Mouse (Mus musculus) kidney, postnatal 0 days (tissue): ENCODE results near the gene Paqr5. TPM values are rescaled to one million over a fixed set of nuclear protein-coding genes. Genes with fewer than 3 reads are reported as not detected.

Experiments used
- ATAC-seq: fragments of 200-750 bp; cut with Nextera tagmentation; replicated peaks from 2 replicates; pipeline ENCODE4 v1.8.0; 2017; ENCODE audit warnings: low read depth, moderate number of reproducible peaks, moderate TSS enrichment, moderate library complexity; ENCODE audit not compliant: low FRiP score
- DNase-seq: peaks from one replicate; pipeline ENCODE4 v3.0.0-alpha.2; 2016; ENCODE audit warnings: low spot score
- H3K27ac ChIP-seq: fragments of 300-500 bp; sonication (generic); 2 replicates; pipeline ENCODE4 v1.5.1; 2014; ENCODE audit warnings: mild to moderate bottlenecking
- H3K27me3 ChIP-seq: fragments of 300-500 bp; sonication (generic); 2 replicates; pipeline ENCODE4 v1.6.1; 2014; ENCODE audit warnings: low read length, mixed read lengths; ENCODE audit not compliant: insufficient read depth
- H3K36me3 ChIP-seq: fragments of 300-500 bp; sonication (generic); 2 replicates; pipeline ENCODE4 v1.6.1; 2014; ENCODE audit warnings: low read length, mixed read lengths; ENCODE audit not compliant: insufficient read depth
- H3K4me1 ChIP-seq: fragments of 300-500 bp; sonication (generic); replicated peaks from 2 replicates; pipeline ENCODE4 v1.6.1; 2014; ENCODE audit warnings: antibody characterized with exemption, low read length, mixed read lengths; ENCODE audit not compliant: insufficient read depth
- H3K4me2 ChIP-seq: fragments of 300-500 bp; sonication (generic); 2 replicates; pipeline ENCODE4 v1.6.1; 2014; ENCODE audit warnings: mild to moderate bottlenecking, low read length, moderate library complexity, mixed read lengths
- H3K4me3 ChIP-seq: fragments of 300-500 bp; sonication (generic); replicated peaks from 2 replicates; pipeline ENCODE4 v1.5.1; 2014; ENCODE audit warnings: low read depth, low read length
- H3K9ac ChIP-seq: fragments of 300-500 bp; sonication (generic); 2 replicates; pipeline ENCODE4 v1.6.1; 2014; ENCODE audit warnings: low read depth, low read length
- H3K9me3 ChIP-seq: fragments of 300-500 bp; sonication (generic); replicated peaks from 2 replicates; pipeline ENCODE4 v1.6.1; 2016; ENCODE audit warnings: low read length, inconsistent platforms, mixed read lengths
- CTCF ChIP-seq: IDR thresholded peaks from 2 replicates; pipeline ENCODE4 v1.5.1; 2016; ENCODE audit warnings: antibody characterized with exemption, low read depth, mild to moderate bottlenecking, moderate library complexity
- WGBS: fragments of 180-500 bp; shearing (Covaris S2); extraction: QIAGEN DNeasy Blood & Tissue Kit; methylation state at CpG from one replicate; pipeline ENCODE4 v1.1.7; 2014; 5-methylcytosine and 5-hydroxymethylcytosine counted together
- polyA plus RNA-seq: library from polyadenylated mRNA; unstranded; fragments of >200 nt; fragmentation: Nextera tagmentation; extraction: Ambion mirVana; gene quantifications from 2 replicates; pipeline ENCODE4 v1.2.1, GENCODE M21; 2015

The Paqr5 gene
- 107 and 109 TPM in 2 replicates for polyA plus RNA-seq

GRCm38 (mm10) chr9:62026600-62026999 lies at the start of gene Paqr5:
TSS of gene Paqr5 (minus strand) at chr9:62026856.
- Histone ChIP-seq H3K9ac (peak within 1 kb of the TSS; percentile 56), H3K27me3 (no peaks in the 10 kb centered on the region), H3K4me2 (peak within 1 kb of the TSS; percentile 80), H3K4me3 (peak within 1 kb of the TSS; percentile 47), H3K36me3 (no peaks in the 10 kb centered on the region), H3K4me1 (peaks cover 18% of the 10 kb centered on the region), H3K9me3 (no peaks in the 10 kb centered on the region), H3K27ac (peak within 1 kb of the TSS; percentile 83)
- ATAC-seq, result peak; percentile 86
- peak; percentile 67 for DNase-seq
- TF ChIP-seq CTCF, result no peak
- under 1% methylated on average over 32 of the region's 32 CpGs for WGBS

GRCm38 (mm10) chr9:62062234-62062633 lies 35.6 kb upstream of the Paqr5 start:
- TF ChIP-seq CTCF, result no peak
- DNase-seq (no peak), ATAC-seq (no peak)
- H3K36me3 ChIP-seq, result no peaks in the 10 kb centered on the region
- no peaks in the 10 kb centered on the region for H3K4me1 ChIP-seq
- no peak overlapping the region for H3K9ac ChIP-seq
- H3K4me2 ChIP-seq, result no peak overlapping the region
- H3K27ac ChIP-seq, result no peak overlapping the region
- no peaks in the 10 kb centered on the region for H3K9me3 ChIP-seq
- H3K4me3 ChIP-seq, result no peak overlapping the region
- 94% methylated on average over 3 of the region's 3 CpGs for WGBS
- no peaks in the 10 kb centered on the region for H3K27me3 ChIP-seq

DNA sequence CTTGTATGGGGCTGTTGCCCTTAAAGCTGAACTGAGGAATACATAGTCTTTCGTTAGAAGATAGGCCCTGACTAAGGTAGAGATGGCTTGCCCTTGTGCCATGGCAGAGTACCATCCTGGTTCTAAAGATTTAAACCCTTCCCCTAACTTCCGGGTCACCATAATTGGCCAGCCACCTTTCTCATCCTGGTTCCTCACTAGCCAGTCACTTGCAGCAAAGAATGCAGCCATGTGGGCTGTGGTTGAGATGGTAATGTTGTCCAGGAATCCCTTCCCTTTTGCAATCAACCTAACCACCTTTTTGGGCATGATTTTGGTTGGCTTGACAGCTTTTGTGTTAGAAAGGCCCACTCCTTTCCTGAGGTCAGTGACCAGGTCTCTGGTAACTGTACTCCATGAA lies 33.8 kb upstream of the Paqr5 start:
- 86% methylated on average over 2 of the region's 2 CpGs for WGBS
- Histone ChIP-seq H3K4me3 (no peak overlapping the region), H3K27me3 (no peaks in the 10 kb centered on the region), H3K4me2 (no peak overlapping the region), H3K9ac (no peak overlapping the region), H3K36me3 (0 out of 2 replicates have a peak, but pooled peaks cover 4% of the 10 kb centered on the region), H3K27ac (no peak overlapping the region), H3K9me3 (no peaks in the 10 kb centered on the region), H3K4me1 (no peaks in the 10 kb centered on the region)
- ATAC-seq (no peak), DNase-seq (no peak)
- TF ChIP-seq CTCF, result no peak

DNA sequence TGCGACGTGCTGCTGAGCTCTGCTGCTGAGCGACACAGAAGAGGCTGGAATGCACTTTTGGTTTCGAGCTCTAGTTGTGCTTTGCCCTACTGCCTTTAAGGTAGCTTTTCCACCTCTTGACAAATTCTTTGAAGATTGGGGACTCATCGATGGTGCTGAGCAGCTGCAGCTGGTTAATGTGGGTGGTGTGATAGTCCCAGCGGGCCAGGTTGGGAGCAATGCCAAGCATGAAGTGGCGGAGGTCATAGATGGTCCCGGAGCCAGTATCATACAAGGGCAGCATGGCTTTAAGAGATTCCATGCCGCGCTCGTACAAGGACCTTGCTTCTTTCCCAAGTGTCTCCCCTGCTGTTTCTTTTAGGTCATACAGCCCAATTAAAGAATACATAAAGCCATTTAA lies 33.3 kb upstream of the Paqr5 start:
- 74% methylated on average over 11 of the region's 11 CpGs for WGBS
- Histone ChIP-seq H3K4me3 (no peak overlapping the region), H3K4me1 (no peaks in the 10 kb centered on the region), H3K27me3 (no peaks in the 10 kb centered on the region), H3K9me3 (no peaks in the 10 kb centered on the region), H3K36me3 (0 out of 2 replicates have a peak, but pooled peaks cover 4% of the 10 kb centered on the region), H3K9ac (no peak overlapping the region), H3K4me2 (no peak overlapping the region), H3K27ac (no peak overlapping the region)
- DNase-seq (no peak), ATAC-seq (no peak)
- no peak for TF ChIP-seq CTCF

- DNase-seq, result no peak
- no peaks in the 10 kb centered on the region for H3K4me1 ChIP-seq
- H3K9me3 ChIP-seq, result no peaks in the 10 kb centered on the region
- no peak for ATAC-seq
- no peak overlapping the region for H3K4me2 ChIP-seq
- no peaks in the 10 kb centered on the region for H3K27me3 ChIP-seq
- no peak overlapping the region for H3K9ac ChIP-seq
- no peak overlapping the region for H3K4me3 ChIP-seq
- H3K36me3 ChIP-seq, result 0 out of 2 replicates have a peak, but pooled peaks cover 4% of the 10 kb centered on the region
- TF ChIP-seq CTCF, result no peak
- H3K27ac ChIP-seq, result no peak overlapping the region
- WGBS, result 74% methylated on average over 7 of the region's 7 CpGs
Measured at GRCm38 (mm10) chr9:62057881-62058506, 31.3 kb upstream of the Paqr5 start.

DNA sequence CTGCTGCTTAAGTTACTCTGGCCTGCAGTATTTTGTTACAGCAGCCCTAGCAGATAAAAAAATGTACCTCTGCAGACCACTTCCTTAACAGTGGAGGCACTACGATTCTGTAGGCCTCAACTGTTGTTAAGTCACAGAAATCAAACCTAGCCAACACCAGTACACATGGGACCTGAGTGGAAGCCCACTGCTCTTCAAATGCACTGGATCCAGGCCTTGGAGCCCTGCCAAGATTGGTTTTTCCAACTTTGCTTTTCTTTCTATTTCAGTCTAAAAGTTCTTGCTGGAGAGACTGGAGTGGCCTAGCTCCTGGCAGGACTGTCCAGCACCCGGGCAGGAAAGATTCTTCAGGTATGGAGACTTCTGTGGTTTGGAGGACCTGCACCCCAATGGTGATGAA lies 29.6 kb upstream of the Paqr5 start:
- DNase-seq (no peak), ATAC-seq (no peak)
- Histone ChIP-seq H3K4me3 (no peak overlapping the region), H3K9me3 (no peaks in the 10 kb centered on the region), H3K4me1 (no peaks in the 10 kb centered on the region), H3K36me3 (0 out of 2 replicates have a peak, but pooled peaks cover 4% of the 10 kb centered on the region), H3K27me3 (no peaks in the 10 kb centered on the region), H3K27ac (no peak overlapping the region), H3K9ac (no peak overlapping the region), H3K4me2 (no peak overlapping the region)
- TF ChIP-seq CTCF, result no peak
- 81% methylated on average over 2 of the region's 2 CpGs for WGBS

DNA sequence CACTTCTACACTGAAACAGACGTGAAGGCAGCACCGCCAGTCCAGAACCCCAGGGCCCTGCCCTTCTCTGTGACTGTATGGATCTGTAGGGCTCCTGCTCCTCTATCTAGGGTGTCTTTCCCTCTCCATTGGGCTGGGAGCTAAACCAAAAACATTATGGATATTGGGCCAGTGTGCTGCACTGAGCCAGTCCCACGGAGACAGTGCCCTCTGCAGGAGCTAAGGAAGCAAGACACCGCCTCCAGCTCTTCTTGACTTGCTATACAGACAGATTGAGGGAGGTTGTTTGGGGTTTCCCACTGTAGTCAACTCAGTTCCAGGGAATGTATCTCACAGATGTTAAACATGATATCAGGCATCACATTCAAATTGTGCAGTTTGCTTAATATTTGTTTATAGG lies 24.1 kb upstream of the Paqr5 start:
- Histone ChIP-seq H3K4me2 (no peak overlapping the region), H3K4me1 (no peaks in the 10 kb centered on the region), H3K36me3 (no peaks in the 10 kb centered on the region), H3K27ac (no peak overlapping the region), H3K9ac (no peak overlapping the region), H3K4me3 (no peak overlapping the region), H3K9me3 (no peaks in the 10 kb centered on the region), H3K27me3 (no peaks in the 10 kb centered on the region)
- DNase-seq, result peak; percentile 61
- WGBS, result 50% methylated on average over 4 of the region's 4 CpGs
- no peak for ATAC-seq
- peak; percentile 78 for TF ChIP-seq CTCF
